32 mouse cellular contexts compared by ENCODE assay signal in the genomic region with DNA sequence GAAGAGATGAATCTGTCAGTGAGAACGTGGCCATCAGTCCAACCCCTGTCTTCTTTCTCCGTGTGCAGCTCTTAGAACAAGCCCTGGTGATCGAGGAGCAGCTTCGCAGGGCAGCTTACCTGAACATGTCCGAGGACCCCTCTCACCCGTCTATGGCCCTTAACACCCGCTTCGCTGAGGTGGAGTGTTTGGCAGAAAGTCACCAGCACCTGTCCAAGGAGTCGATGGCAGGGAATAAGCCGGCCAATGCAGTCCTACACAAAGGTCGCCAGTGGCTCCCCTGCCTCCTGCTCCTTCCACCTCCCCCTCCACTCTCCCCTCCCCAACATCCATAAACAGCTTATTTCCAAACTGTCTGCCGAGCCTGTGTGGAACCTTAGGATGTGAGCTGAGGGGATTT.
"Had no signal": no experiment of that assay in that cellular context is flagged by ENCODE, and none has a peak within 500 bp of the region (broad histone marks: within the 10 kb centered on the region; RNA-seq: fewer than 3 reads in every experiment).

No protein-coding gene starts in this region.

- DNase-seq: left cerebral cortex, postnatal 4 days; liver; liver, embryonic 13.5 days; liver, postnatal 0 days; lung, adult 18-20 months; lung, adult 2 months; lung, embryonic 14.5 days; lung, postnatal 10 days; lung, postnatal 14 days; lung, postnatal 36 days; lung, postnatal 4 days; midbrain, embryonic 14.5 days had no signal

- ATAC-seq: liver, embryonic 12.5 days; liver, postnatal 0 days; lung, postnatal 0 days; midbrain, embryonic 13.5 days; midbrain, embryonic 15.5 days; midbrain, embryonic 16.5 days had no signal

- H3K9ac ChIP-seq: limb, embryonic 12.5 days; limb, embryonic 13.5 days; limb, embryonic 15.5 days; liver, embryonic 12.5 days; liver, embryonic 13.5 days; liver, embryonic 14.5 days; liver, embryonic 15.5 days; liver, postnatal 0 days; lung, embryonic 14.5 days; lung, embryonic 15.5 days; midbrain, embryonic 12.5 days; midbrain, embryonic 13.5 days; midbrain, embryonic 15.5 days; neural tube, embryonic 12.5 days had no signal

- H3K27me3 ChIP-seq: limb, embryonic 12.5 days; limb, embryonic 13.5 days; limb, embryonic 15.5 days; liver, embryonic 12.5 days; liver, embryonic 13.5 days; liver, embryonic 15.5 days; lung, embryonic 15.5 days; megakaryocyte, embryonic 14.5 days; midbrain, embryonic 12.5 days; midbrain, embryonic 13.5 days; midbrain, embryonic 15.5 days; neural tube, embryonic 12.5 days had no signal

- H3K4me3 ChIP-seq: limb, embryonic 10.5 days; limb, embryonic 12.5 days; limb, embryonic 13.5 days; limb, embryonic 15.5 days; liver, embryonic 12.5 days; liver, embryonic 13.5 days; liver, embryonic 15.5 days; lung, embryonic 15.5 days; megakaryocyte, embryonic 14.5 days; midbrain, embryonic 10.5 days; midbrain, embryonic 12.5 days; midbrain, embryonic 13.5 days; midbrain, embryonic 15.5 days; myocyte; neural tube, embryonic 12.5 days had no signal

- H3K9me3 ChIP-seq: limb, embryonic 10.5 days; limb, embryonic 12.5 days; limb, embryonic 13.5 days; limb, embryonic 15.5 days; liver, embryonic 12.5 days; liver, embryonic 13.5 days; liver, embryonic 15.5 days; lung, embryonic 15.5 days; megakaryocyte, embryonic 14.5 days; midbrain, embryonic 10.5 days; midbrain, embryonic 12.5 days; midbrain, embryonic 13.5 days; midbrain, embryonic 15.5 days; neural tube, embryonic 12.5 days had no signal

- H3K4me2 ChIP-seq: limb, embryonic 12.5 days; limb, embryonic 13.5 days; limb, embryonic 15.5 days; liver, embryonic 11.5 days; liver, embryonic 12.5 days; liver, embryonic 13.5 days; liver, embryonic 15.5 days; lung, embryonic 14.5 days; lung, embryonic 15.5 days; midbrain, embryonic 11.5 days; midbrain, embryonic 12.5 days; midbrain, embryonic 13.5 days; midbrain, embryonic 15.5 days; neural tube, embryonic 12.5 days had no signal

- H3K27ac ChIP-seq: limb, embryonic 10.5 days; limb, embryonic 12.5 days; limb, embryonic 13.5 days; limb, embryonic 15.5 days; liver, embryonic 12.5 days; liver, embryonic 13.5 days; liver, embryonic 14.5 days; liver, embryonic 15.5 days; lung, embryonic 15.5 days; macrophage; midbrain, embryonic 10.5 days; midbrain, embryonic 12.5 days; midbrain, embryonic 13.5 days; midbrain, embryonic 15.5 days; neural tube, embryonic 12.5 days had no signal
